Mouse (Mus musculus) neutrophil, adult 59 days (primary cell): ENCODE results near the gene Mnt. TPM values are rescaled to one million over a fixed set of nuclear protein-coding genes. Genes with fewer than 3 reads are reported as not detected.

Experiments used
- total RNA-seq, 2 experiments: library from RNA; stranded (reverse); gene quantifications; 1 replicate in 1 of 2; 2 replicates in 1 of 2; pipeline ENCODE4 v1.2.4; 2023

Gene Mnt
- total RNA-seq: 10 to 100 TPM; 37.9 to 57.4 TPM

GRCm38 (mm10) chr11:74830256-74831161 is at the start of gene Mnt:
TSS of gene Mnt (plus strand) at chr11:74830920.

Other genes starting within 250 kb of the Mnt start
- gene Rap1gap2, start 220.0 kb upstream of the Mnt start, total RNA-seq: 10 to 100 TPM; 95.5 to 97.9 TPM
- gene Ccdc92b, start 211.3 kb upstream of the Mnt start, total RNA-seq: under 1 TPM; 0.11 to 0.24 TPM
- 10 to 100 TPM; 16.1 to 19.1 TPM for gene Cluh, start 181.4 kb upstream of the Mnt start, total RNA-seq
- gene Pafah1b1, start 106.2 kb upstream of the Mnt start, total RNA-seq: 10 to 100 TPM; 93.4 to 97.4 TPM
- gene Mettl16, start 60.1 kb upstream of the Mnt start, total RNA-seq: 10 to 100 TPM in 1 of 2 experiments, 1 to 10 TPM in 1; 9.8 to 11.2 TPM
- 1 to 10 TPM; 1.4 to 2.1 TPM for gene Sgsm2, start 66.1 kb downstream of the Mnt start, total RNA-seq
- 10 to 100 TPM; 12.3 to 13.3 TPM for gene Tsr1, start 67.2 kb downstream of the Mnt start, total RNA-seq
- gene Smg6, start 94.9 kb downstream of the Mnt start, total RNA-seq: 10 to 100 TPM; 23.8 to 24.7 TPM
- gene Srr, start 95.0 kb downstream of the Mnt start, total RNA-seq: 1 to 10 TPM; 5.7 to 7.2 TPM